Mouse (Mus musculus): ENCODE data around the gene Actbl2.

The Actbl2 gene

DNA sequence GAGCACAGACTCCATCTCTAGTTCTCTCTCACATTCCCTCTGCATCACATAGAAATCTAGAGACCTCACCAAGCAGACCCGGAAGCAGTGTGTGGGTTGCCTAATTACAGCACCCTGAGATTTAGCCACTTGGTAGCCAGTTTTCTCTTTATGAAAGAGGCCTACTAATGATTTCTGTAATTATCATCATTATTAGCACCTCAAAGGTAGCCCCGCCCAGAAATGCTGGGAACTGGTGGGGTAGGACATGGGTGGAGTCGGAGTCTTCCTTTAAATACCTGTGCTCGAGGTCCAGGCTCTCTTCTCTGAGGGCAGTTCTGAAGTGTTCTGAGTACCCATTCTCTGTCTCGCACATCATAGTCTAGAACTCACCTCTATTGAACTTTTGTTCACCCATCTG is at the start of gene Actbl2:
Actbl2 (plus strand) TSS at position 301 of the 400 bp plus-strand sequence.
- no peak for DNase-seq

DNA sequence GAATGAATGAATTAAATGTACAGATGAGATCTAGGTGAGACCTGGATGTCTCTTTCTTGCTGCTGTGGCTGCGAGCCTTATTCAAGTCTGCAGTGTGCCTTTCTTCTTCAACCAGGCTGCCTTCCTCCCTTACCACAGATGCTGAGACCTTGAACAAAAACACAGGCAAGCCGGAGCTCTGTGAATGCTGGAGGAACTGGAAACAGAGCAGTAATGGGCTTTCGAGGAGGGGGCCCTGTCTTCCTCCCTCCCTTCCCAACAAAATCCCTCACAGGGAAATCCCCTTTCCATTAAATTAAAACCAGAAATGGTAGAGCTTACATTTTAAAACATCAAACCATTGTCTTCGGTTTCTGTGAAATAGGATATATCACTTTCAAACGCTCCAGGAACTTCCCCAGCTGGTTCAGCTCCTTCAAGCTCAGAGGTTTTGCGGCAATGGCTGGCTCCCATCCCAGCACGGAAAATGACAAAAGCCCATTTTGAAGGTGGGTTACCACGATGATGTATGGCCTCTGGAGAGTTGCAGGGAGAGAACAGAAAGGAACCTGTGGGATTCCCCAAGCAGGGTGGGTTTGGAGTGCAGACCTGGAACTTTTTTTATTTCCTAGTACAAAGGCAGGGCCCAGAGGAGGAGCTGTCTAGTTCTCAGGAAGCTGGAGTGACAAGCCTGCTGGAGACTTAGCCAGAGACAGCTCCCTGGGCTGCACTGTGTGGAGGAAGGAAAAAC is 44.0 kb upstream of the Actbl2 start:
- DNase-seq, result peak; percentile 27

DNA sequence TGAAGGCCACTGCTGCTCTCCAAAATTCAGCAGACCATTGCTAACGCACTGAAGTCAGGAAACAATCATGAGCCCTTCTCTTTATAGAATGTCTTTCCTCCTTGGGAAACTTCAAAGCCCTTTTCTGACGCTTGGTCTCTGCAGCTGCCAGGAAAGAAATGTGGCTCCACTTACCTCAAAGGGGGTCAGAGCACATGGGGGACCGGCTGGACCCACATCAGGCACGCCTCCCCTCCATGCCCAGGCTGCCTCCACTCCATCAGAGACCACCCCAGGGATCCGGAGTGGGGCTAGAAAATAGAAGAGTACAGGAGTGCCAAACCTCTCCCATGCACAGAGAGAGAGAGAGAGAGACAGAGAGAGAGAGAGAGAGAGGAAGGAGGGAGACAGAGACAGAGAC is 26.0 kb upstream of the Actbl2 start:
- no peak for DNase-seq

DNA sequence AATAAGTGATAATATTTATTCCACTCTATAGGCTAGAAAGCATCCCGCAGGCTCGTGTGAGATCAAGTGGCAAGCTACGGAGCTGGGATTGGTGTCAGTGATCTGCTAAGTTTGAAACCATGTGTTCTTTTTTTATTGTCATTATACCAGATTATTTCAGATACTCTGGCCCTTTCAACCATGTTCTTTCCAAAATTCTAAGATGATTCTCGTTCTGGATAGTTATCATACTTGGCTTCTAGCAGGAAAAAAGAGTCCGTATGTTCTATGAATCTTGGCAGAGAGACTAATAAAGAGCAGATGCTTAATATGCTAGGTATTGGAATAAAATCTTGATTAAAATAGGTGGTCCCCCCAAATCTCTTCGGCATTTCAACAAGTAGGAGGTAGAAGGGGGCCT is 25.3 kb upstream of the Actbl2 start:
- no peak for DNase-seq

DNA sequence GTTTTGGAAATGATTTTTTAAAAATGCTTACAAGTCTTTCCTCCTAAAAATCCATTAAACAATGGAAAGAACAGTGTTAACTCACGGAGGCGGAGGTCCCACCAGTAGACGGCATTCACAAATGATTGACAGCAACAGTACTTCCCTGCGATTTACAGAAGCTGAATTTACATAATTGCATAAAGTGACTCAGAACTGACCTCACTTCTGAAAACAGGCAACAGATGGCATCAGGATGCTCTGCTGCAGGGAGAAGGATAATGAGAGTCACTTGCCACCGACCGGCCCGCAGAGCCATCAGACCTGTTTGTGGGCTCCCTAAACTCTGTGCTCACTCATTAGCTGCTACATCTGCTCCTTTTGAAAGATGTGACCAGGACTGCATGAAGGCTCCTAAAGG is 22.4 kb upstream of the Actbl2 start:
- DNase-seq, result no peak

DNA sequence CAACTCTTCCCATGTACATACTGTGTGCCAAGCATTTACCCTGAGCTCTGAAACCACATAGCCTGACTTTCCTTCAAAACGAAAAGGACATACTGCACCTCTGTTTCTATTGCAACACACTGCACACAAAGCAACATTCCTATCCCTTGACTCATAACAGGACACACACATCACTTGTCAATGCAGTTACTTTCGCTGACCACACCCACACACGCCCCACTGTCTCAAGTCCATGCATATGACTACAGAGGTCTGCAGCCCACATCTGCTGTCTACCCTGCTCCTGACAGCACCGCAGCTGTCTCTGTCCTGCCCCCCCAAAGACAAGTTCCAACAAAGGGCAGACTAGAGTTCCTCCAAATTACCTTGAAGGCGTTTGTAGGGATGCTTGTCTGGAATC is 21.5 kb upstream of the Actbl2 start:
- no peak for DNase-seq

DNA sequence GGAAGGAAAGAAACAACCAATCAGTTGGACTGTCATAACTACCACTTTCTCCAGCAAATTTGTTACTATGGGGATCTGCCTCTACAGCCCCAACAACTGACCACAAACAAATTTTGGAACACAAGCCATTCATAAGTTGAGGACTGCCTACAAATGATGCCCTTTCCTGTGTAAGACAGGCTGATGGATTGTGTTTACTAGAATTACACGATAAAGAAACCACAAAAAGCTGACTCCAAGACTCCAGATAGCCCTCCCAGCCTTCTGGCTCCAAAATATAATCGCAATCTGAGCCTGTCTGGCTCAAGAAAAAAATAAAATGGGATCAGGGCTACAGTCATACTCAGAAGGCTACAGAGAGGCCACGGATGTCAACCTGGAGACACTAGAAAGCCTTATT is 20.2 kb upstream of the Actbl2 start:
- no peak for DNase-seq

DNA sequence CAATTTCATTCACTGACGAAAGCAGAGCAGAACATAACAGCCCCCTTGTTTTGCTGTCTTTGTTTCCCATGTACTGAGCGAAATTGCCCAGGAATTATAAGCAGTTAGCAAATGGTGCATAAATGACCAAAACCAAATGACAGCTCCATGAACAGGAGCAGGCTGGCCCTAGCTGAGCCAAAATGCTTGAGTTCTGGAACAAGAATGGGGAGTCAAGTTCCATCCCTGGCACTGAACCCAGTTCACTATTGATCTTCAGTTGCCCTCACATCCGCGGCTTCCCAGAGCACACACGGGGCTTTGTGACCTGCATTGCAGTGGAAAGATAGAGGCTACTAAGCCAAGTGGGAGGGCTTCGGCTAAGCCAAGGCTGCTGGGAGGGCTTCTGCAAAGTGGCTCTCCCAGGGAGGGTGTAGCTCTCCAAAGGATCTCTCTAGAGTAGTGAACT is 19.1 kb upstream of the Actbl2 start:
- DNase-seq, result no peak

DNA sequence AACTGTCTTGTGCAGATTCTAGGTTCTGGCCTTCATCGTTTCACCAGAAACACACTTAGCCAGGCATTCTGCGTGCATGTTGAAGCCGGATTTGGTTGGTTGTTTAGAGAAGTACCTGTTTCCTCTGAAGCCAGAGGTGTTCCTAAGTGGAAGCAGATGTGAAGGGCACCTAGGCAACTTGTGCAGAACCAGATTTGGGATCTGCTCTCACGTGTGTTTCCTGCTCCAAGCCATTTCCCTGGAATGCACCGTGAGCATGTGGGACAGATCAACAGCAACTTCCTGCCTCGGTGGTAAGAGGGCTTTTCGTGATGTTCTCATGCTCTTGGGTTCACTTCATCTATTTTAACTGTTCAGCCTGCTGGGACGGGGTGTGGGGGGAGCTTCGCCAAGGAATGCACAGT is 18.4 kb upstream of the Actbl2 start:
- no peak for DNase-seq

DNA sequence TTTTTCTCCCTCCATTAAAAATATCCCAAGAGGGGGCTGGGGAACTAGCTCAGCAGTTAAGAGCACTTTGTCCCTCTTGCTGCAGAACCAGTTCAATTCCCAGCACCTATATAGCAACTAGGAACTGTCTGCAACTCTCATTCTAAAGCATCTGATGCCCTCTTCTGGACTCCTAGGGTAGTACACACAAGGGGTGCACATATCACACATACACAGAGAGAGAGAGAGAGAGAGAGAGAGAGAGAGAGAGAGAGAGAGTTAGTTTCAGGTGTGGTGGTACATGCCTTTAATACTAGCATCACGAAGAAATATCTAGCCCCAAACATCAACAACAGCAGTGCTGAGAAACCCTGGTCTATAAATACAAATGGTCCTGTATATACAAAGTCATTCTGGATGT is 17.5 kb upstream of the Actbl2 start:
- DNase-seq, result no peak

DNA sequence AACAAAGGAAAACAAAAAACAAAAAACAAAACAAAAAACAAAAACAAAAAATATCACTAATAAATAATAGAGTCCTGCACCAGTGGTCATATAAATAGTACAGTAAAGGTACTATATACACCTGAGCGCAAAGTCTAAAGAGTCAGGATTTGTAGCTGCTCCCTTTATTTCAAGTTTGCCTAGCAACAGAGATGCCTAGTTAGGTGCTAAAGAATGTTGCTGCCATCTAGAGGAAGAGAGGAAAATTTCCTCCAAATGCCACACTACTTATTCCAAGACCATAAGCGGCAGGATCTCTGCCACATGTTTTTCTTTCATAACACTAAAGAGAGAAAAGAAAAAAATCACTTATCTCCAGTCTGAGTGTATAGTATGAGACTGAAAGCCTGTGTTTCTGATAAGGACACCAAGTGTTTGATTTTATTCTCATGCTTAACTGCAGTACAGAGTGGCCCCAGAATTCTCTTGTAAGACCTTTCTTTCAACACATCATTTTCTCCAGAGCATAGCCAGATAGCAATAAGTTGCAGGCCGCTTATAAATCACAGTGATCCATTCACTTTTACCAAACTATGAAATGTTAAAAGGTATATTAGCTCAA is 16.8 kb upstream of the Actbl2 start:
- peak; percentile 31 for DNase-seq

DNA sequence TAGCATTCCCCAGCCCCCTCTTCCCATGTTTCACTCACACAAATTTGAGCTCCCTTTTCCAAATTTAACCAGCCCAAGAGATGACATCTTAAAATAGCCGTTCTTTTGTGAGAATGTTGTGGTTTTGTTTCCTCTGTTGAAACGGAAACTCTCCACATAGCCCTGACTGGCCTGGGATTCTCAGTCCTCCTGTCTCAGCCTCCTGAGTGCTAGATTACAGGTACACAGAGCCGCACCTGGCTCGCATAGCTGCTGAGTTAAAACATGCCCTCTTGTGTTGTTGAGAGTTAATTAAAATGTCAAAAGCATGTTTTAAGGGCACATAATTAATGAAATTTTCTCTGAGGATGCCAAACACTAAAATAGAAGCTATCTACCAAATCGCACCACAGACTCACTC is 3.7 kb upstream of the Actbl2 start:
- DNase-seq, result no peak

DNA sequence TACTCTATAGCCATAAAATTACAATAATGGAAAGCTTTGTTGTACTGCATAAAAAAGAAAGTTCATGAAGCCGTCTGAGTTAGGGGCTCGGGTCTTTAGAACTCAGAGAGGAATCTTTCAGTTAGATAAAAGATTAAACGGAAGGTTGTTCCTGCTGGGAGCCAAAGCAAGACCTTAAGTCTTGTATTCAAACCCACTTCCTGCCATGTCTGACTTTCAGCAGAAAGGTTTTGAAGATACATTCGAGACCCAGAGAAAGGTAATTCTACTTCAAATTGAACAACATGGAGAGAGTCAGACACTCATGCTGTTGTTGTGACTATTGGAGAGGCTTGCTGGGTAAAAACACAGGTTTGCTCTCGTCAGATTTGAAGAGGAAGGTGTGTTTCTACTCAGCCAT is 3.0 kb upstream of the Actbl2 start:
- DNase-seq, result no peak

DNA sequence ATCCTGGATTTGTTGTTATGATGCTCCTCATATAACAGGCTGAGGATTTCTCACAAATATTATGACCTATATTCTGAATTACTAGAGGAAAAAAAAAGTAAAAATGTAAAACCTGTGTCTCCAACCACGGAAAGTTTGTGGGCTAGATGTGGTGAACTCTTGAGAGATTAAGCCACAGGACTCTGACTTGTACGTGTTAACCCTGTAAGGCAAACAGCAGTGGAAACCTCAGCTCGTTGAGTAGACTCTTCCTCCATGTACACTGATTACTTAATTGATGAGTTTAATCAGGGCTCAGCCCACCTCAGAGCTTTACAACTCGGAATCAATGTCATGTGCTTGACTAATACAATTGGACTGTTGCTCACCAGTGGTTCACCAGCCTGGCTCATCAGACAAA is 3.2 kb downstream of the Actbl2 start:
- no peak for DNase-seq

DNA sequence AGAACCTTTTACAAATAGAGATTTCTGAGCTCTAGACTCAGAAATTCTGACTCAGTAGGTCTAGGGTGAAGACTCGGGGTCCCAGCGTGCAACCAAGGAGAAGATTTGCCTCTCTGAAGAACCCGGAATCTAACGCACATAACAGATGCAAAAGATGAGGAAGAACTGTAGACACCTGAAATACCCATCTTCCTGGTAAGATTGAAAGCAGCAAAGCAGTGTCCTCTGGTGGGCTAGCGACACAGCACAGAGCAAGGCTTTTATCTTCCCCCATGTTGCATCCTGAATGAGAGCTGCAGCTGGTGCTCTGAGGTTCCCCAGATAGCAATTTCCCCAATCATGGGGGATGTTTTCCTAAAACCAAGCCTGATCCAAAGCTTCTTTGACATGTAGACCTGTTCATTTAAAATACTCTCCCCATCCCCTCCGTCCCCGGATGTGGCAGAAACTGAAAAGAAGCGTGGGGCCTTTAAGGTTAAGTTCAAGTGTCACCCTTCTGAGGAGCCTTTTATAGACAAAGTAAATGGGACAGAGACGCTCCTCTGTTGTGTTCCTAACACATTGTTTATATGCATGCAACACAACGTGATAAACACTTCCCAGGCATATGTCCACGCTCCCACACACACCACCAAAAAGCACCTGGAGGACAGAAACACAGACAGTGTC is 3.7 kb downstream of the Actbl2 start:
- DNase-seq, result no peak

DNA sequence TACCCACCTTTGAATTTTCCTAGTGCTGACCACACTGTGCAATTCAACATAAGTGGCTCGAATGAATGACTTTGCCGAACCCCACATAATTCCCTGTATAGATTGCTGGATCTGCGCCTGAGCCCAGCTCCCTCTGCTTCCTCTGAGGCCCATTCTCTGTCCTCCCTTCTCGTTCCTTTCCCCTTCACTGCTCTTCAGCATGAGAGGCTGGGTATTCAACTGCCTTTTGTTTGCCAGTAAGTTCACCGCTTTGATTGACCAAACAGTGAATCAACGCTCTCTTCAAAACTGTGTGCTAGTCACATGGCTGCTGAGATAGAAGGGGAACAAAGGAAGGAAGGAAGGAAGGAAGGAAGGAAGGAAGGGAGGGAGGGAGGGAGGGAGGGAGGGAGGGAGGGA is 4.3 kb downstream of the Actbl2 start:
- DNase-seq, result no peak

DNA sequence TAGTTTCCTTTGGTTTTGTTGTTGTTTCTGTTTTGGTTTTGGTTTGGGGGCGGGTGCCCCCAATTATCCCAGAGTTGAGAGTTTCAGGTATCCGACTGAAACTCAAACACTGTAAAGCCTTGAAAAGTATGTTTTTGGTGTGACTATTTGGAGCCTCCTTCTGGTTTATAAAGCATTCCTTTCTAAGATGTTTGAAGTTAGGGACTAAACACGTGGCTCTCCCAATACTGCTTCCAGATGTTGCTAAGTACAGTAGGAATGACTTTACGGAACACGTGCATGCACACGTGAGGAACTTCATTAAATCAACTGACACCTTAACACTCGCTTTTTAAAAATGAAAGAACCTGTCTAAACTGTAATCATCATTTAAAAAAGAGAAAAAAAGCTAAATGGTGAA is 4.9 kb downstream of the Actbl2 start:
- DNase-seq, result no peak

DNA sequence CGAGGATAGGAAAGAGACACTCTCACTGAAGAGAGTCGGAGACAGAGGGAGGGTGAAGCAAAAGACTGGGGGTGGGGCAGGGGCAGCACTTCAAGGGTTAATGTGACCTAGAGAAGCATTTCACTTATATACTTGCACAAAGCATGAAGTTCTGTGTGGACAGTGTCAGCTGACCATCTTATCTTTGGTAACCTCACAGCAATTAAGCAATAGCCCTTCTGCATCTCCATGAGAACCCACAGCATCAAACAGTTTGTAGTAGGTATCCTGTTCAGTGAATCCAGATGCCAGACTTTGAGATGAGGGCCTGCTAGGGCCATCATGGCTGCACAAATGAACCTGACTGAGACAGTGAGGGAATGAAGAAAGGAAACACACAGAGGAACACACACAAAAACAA is 8.4 kb downstream of the Actbl2 start:
- DNase-seq, result no peak

DNA sequence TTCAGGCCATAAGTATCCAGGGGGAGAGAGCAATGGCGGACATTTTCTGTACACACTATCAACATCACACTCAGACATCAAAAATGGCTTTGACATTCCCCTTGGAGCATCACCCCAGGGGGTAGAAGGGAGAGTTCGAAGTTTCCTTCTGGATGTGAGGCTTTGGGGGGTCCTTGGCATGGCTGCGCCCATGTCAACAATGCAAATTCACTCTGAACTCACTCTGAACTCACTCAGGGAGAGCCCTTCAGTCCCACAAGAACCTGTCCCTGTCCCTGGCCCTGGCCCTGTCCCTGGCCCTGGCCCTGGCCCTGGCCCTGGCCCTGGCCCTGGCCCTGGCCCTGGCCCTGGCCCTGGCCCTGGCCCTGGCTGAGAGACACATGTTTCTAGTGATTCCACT is 8.9 kb downstream of the Actbl2 start:
- no peak for DNase-seq

DNA sequence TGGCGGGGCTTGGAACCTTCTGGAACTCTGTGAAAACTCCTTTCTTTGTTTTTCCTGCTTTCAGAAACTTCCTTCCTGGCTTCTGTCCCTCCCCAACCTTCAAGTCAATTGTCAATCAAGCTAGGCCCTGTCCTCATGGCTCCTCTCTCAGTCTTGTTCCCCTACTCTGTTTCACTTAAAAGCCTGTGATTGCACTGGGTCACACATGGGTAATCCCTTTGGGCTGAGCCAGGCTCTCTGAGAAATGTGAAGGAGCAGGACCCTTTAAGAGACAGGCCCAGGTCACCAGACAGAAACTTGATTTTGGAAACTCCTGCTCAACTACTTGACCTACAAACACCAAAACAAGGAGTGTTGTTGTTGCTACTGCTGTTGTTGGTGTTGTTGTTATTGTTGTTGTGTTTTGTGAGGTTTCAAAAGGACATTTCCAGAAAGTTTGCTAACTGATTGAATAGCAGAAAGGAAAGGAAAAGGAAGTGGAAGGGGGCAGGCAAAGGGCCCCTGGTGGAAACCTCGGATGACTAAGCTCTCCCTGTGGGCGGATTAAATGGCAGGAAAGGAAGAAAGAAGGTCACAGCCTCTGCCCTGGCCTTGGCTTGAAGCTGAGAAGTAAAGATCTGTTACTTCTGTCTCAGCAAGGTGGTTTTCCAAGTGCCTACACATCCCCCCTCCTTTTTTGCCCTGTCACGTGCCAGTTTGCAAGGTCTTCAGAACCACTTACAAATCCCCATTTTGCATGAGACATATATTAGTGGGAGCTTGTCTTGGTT is 10.6 kb downstream of the Actbl2 start:
- no peak for DNase-seq

DNA sequence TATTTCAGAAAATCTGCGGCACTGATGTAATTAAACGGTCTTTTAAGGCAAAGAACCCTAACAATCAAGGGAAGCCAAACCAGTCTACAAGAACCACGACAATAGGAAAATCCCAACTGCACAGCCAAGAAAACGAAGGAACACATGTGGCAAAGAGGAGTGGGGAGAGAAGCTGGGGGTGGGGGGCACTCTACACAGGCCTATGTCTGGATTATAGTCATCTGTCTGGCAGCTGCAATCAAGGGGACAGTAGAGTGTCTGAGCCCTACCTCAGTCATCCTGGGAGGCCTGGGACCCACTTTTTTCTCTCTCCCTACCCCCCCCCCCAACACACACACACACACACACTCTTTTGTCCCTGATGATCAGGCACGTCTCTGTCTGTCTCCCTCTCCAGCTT is 12.0 kb downstream of the Actbl2 start:
- DNase-seq, result no peak

DNA sequence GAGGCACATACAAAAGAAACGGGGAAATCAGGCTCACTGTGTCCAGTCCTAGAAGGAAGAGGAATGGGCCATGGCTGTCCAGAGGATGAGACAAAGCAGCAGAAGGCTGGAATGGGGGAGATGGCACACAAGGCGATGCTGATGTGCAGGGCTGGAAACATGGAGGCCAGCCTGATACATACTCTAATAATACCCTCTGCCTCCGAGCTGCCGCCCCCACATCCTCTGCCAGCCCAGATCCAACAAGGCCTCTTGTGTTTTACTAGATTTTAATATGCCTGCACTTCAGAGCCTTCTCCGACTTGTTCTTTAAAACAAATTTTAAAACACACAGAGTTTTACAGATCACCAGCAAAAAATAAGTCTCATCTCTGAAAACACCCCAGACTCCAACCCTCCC is 14.2 kb downstream of the Actbl2 start:
- DNase-seq, result no peak

DNA sequence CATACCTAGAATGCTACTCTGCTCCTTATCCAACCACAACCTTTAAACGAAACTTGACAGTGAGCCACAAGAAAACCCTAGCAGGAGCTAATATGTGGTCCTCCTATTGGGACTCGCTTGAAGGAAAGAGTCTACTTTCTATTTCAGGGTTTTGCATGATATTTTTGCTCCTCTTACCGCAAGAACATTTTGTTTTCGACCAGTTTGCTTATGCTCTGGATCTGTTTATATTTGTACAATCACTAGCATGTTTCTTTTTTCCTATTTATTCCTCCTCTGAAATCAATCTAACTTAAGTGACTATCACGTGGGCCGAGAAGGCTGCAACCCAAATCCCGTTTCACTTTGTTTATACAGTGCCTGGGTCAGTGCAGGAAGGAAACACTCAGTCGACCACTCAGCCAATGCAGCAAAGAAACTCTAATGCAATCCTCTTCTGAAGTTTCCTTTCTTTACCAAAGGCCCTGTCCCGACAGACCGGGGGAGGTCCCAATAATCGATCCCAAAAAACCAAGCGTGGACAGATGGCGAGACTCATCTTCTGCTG is 15.0 kb downstream of the Actbl2 start:
- DNase-seq, result no peak

Measured in kidney, adult 9 months (tissue).